Mouse (Mus musculus): ENCODE results near the gene Ndufs5.
A peak's percentile ranks its signal among the peaks of the same experiment; 100 is the strongest.

GRCm38 (mm10) chr4:123750152-123750651, 32.2 kb upstream of the Ndufs5 start, which contains the start of gene Akirin1:
- peak in 1 of 3 experiments; percentile 33 for TF ChIP-seq MYOG (IDR thresholded peaks at IDR 0.05; ENCODE audit: control insufficient read depth in 1 of 3, insufficient read depth in 1 of 3, insufficient read length in 2 of 3, low read depth in 2 of 3)
- TF ChIP-seq POLR2A (IDR thresholded peaks at IDR 0.05; ENCODE audit: insufficient read length, low read depth): peak; percentile 88
- TF ChIP-seq USF1 (IDR thresholded peaks at IDR 0.05; ENCODE audit: low read depth): no peak
- no peak for TF ChIP-seq CEBPB (IDR thresholded peaks at IDR 0.05; ENCODE audit: insufficient read depth, poor library complexity, severe bottlenecking)

Measured in myocyte (in vitro differentiated cells).